Mouse (Mus musculus): Measurements from ENCODE around the gene Gm17304.

Gm17304 gene

GRCm38 (mm10) chr5:106608798-106609197 is at the start of gene Gm17304:
Gene Gm17304 (plus strand): TSS chr5:106609098.
- no peak for DNase-seq (ENCODE audit: low read depth, low spot score)

GRCm38 (mm10) chr5:106560631-106561498 is 48.0 kb upstream of the Gm17304 start:
- no peak for DNase-seq (ENCODE audit: low read depth, low spot score)

GRCm38 (mm10) chr5:106561499-106561822 is 47.4 kb upstream of the Gm17304 start:
- DNase-seq (ENCODE audit: low read depth, low spot score): no peak

GRCm38 (mm10) chr5:106566025-106566424 is 42.9 kb upstream of the Gm17304 start:
- DNase-seq (ENCODE audit: low read depth, low spot score): no peak

- DNase-seq (ENCODE audit: low read depth, low spot score): no peak
These were observed 34.9 kb upstream of the Gm17304 start for GRCm38 (mm10) chr5:106573742-106574559.

- peak; percentile 59 for DNase-seq (ENCODE audit: low read depth, low spot score)
These were observed 34.3 kb upstream of the Gm17304 start for GRCm38 (mm10) chr5:106574560-106574946.

GRCm38 (mm10) chr5:106575098-106575497 is 33.8 kb upstream of the Gm17304 start:
- DNase-seq (ENCODE audit: low read depth, low spot score): no peak

GRCm38 (mm10) chr5:106577237-106577888 is 31.5 kb upstream of the Gm17304 start:
- no peak for DNase-seq (ENCODE audit: low read depth, low spot score)

GRCm38 (mm10) chr5:106580943-106581342 is 28.0 kb upstream of the Gm17304 start:
- no peak for DNase-seq (ENCODE audit: low read depth, low spot score)

- no peak for DNase-seq (ENCODE audit: low read depth, low spot score)
These were observed 19.9 kb upstream of the Gm17304 start for GRCm38 (mm10) chr5:106589006-106589405.

- DNase-seq (ENCODE audit: low read depth, low spot score): no peak
These were observed 19.2 kb upstream of the Gm17304 start for GRCm38 (mm10) chr5:106589670-106590069.

GRCm38 (mm10) chr5:106590686-106591085 is 18.2 kb upstream of the Gm17304 start:
- DNase-seq (ENCODE audit: low read depth, low spot score): no peak

GRCm38 (mm10) chr5:106594388-106594787 is 14.5 kb upstream of the Gm17304 start:
- no peak for DNase-seq (ENCODE audit: low read depth, low spot score)

GRCm38 (mm10) chr5:106597472-106597871 is 11.4 kb upstream of the Gm17304 start:
- no peak for DNase-seq (ENCODE audit: low read depth, low spot score)

- no peak for DNase-seq (ENCODE audit: low read depth, low spot score)
These were observed 9.4 kb upstream of the Gm17304 start for GRCm38 (mm10) chr5:106599482-106599881.

GRCm38 (mm10) chr5:106604381-106604780 is 4.5 kb upstream of the Gm17304 start:
- no peak for DNase-seq (ENCODE audit: low read depth, low spot score)

GRCm38 (mm10) chr5:106605096-106605495 is 3.8 kb upstream of the Gm17304 start:
- no peak for DNase-seq (ENCODE audit: low read depth, low spot score)

- no peak for DNase-seq (ENCODE audit: low read depth, low spot score)
These were observed 1.8 kb upstream of the Gm17304 start for GRCm38 (mm10) chr5:106607081-106607480.

GRCm38 (mm10) chr5:106612151-106612550 is 3.3 kb downstream of the Gm17304 start:
- DNase-seq (ENCODE audit: low read depth, low spot score): no peak

GRCm38 (mm10) chr5:106614570-106614969 is 5.7 kb downstream of the Gm17304 start:
- no peak for DNase-seq (ENCODE audit: low read depth, low spot score)

GRCm38 (mm10) chr5:106615006-106615405 is 6.1 kb downstream of the Gm17304 start:
- no peak for DNase-seq (ENCODE audit: low read depth, low spot score)

GRCm38 (mm10) chr5:106620446-106620845 is 11.5 kb downstream of the Gm17304 start:
- no peak for DNase-seq (ENCODE audit: low read depth, low spot score)
